Mouse (Mus musculus): ENCODE data around the gene Cts8. TPM values are rescaled to one million over a fixed set of nuclear protein-coding genes. Genes with fewer than 3 reads are reported as not detected.

The Cts8 gene
- not detected in 2 replicates for polyA plus RNA-seq (2012)

DNA sequence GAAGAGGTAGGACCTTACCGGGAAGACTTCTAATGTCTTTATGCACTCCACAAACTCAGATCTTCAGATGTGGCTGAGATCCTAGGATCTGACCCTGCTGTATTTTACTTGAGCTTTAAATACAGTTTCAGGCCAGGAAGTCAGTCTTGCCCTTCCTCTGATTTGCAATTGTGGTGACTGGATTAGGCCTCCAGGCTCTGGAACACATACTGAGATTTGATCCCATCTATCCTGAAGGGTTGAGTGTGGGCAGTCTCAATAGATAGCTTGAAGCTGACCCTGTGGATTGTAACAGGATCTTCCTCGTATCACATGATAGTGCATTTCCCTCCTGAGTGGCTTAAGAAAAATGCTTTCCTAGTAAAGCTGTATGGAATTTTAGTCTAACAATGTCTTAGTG lies at the start of gene Cts8:
Gene Cts8 (minus strand): TSS at position 101 of the 400 bp plus-strand sequence.
- H3K27me3 ChIP-seq (ENCODE audit: control insufficient read depth) = no peaks in the 10 kb centered on the region
- TF ChIP-seq TAL1 (IDR thresholded peaks at IDR 0.05; ENCODE audit: low read length) = no peak
- TF ChIP-seq GATA1 (IDR thresholded peaks at IDR 0.05; ENCODE audit: low read length) = no peak
- no peak within 1 kb of the TSS for H3K4me3 ChIP-seq (replicated peaks)

DNA sequence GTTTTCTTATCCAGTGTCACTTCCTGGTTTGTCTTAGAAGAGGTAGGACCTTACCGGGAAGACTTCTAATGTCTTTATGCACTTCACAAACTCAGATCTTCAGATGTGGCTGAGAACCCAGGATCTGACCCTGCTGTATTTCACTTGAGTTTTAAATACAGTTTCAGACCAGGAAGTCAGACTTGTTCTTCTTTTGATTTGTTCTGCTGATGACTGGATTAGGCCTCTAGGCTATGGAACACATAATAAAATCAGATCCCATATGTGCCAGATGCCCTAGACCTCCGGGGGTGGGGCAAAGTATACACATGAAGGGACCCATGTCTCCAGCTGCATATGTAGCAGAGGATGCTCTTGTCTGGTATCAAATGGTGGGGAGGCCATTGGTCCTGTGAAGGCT lies 33.6 kb upstream of the Cts8 start, which contains the start of gene Gm49398:
Gene Gm49398 (minus strand): TSS at position 101 of the 400 bp plus-strand sequence.
- Histone ChIP-seq H3K4me1 (ENCODE audit: control insufficient read depth) (no peaks in the 10 kb centered on the region), H3K4me3 (replicated peaks) (no peak within 1 kb of the TSS), H3K27me3 (ENCODE audit: control insufficient read depth) (no peaks in the 10 kb centered on the region), H3K9me3 (ENCODE audit: control insufficient read depth, low read length) (peaks cover 2% of the 10 kb centered on the region; the same call in 1 of the 2 replicates), H3K36me3 (ENCODE audit: control insufficient read depth) (no peaks in the 10 kb centered on the region)
- TF ChIP-seq GATA1 (IDR thresholded peaks at IDR 0.05; ENCODE audit: low read length) (no peak), TAL1 (IDR thresholded peaks at IDR 0.05; ENCODE audit: low read length) (no peak)

More for the DNA sequence above, at the start of gene Cts8:
- peaks cover 14% of the 10 kb centered on the region for H3K9me3 ChIP-seq (ENCODE audit: control insufficient read depth, low read length)
- no peaks in the 10 kb centered on the region for H3K36me3 ChIP-seq (ENCODE audit: control insufficient read depth)
- H3K4me1 ChIP-seq (ENCODE audit: control insufficient read depth) = no peaks in the 10 kb centered on the region

DNA sequence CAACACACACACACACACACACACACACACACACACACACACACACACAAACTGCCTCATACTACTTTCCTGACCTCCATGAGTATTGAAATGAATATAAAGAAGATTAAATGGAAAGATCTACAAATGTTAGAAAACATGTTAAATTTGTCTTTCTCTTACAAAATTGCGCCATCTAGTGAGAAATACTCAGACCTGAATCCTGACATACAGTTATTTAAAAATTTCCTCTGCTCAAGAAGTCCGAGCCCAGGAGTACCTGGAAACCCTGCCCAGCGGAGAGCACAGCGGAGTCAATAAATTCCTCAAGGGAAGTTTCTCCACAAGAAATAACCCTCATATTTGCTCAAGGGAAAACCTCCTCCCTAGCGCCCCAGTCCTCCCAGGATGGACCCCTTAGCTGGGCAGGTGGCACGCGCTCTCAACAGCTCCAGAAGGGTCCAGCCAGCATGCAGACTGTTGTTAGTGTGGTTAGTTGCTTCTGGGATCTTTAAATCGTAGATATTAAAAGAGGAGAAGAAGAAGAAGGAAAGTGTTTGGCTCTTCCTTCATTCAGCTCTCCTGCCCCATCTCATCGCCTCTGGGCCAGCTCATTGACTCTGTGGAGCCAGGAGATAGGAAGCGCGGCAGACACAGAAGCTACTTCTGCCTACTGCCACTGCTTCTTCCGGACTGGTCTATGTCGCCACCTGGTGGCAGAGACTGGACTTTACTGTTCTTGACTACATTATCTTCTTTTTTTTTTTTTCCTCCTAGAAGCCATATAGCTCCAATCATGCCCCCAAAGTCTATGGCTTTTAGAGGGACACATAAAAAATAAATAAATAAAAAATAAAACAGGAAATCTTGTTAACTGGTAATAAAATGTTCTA lies 13.8 kb downstream of the Cts8 start:
- no peaks in the 10 kb centered on the region for H3K9me3 ChIP-seq (ENCODE audit: control insufficient read depth, low read length)
- H3K4me1 ChIP-seq (ENCODE audit: control insufficient read depth) = no peaks in the 10 kb centered on the region
- H3K36me3 ChIP-seq (ENCODE audit: control insufficient read depth) = no peaks in the 10 kb centered on the region
- no peaks in the 10 kb centered on the region for H3K27me3 ChIP-seq (ENCODE audit: control insufficient read depth)
- no peak overlapping the region for H3K4me3 ChIP-seq (replicated peaks)
- TF ChIP-seq TAL1 (IDR thresholded peaks at IDR 0.05; ENCODE audit: low read length) (no peak), GATA1 (IDR thresholded peaks at IDR 0.05; ENCODE audit: low read length) (no peak)

DNA sequence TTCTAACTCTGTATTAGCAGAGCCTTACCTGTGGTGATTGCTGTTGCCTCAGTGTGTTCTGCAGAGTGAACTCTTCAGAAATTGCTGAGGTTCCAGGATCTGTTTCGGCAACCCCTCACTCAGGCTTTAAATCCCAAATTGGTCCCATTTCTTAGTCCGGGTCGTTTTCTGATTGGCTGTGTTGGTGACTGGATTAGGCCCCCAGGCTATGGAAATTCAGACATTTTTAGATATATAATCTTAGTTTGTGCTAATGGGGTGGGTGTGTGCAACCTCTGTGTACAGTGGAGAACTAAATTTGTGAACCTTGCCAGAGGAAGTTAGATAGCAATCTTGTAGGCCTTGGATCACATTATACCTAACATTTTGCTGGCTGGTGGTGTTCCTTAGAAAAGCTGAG lies 51.8 kb downstream of the Cts8 start, which contains the start of gene Cts6:
Gene Cts6 (minus strand): TSS at position 101 of the 400 bp plus-strand sequence.
- TF ChIP-seq TAL1 (IDR thresholded peaks at IDR 0.05; ENCODE audit: low read length) (no peak), GATA1 (IDR thresholded peaks at IDR 0.05; ENCODE audit: low read length) (no peak)
- H3K27me3 ChIP-seq (ENCODE audit: control insufficient read depth) = no peaks in the 10 kb centered on the region
- H3K9me3 ChIP-seq (ENCODE audit: control insufficient read depth, low read length) = peaks cover 5% of the 10 kb centered on the region; the same call in 1 of the 2 replicates
- H3K4me1 ChIP-seq (ENCODE audit: control insufficient read depth) = no peaks in the 10 kb centered on the region
- no peak within 1 kb of the TSS for H3K4me3 ChIP-seq (replicated peaks)
- H3K36me3 ChIP-seq (ENCODE audit: control insufficient read depth) = no peaks in the 10 kb centered on the region

Other genes starting within 250 kb of the Cts8 start
- not detected in 2 replicates for gene Ctsj, start 249.4 kb downstream of the Cts8 start, polyA plus RNA-seq (2012)
- not detected in 2 replicates for gene Ctsq, start 214.7 kb downstream of the Cts8 start, polyA plus RNA-seq (2012)
- not detected in 2 replicates for gene Ctsr, start 91.1 kb downstream of the Cts8 start, polyA plus RNA-seq (2012)
- gene Cts6, start 51.9 kb downstream of the Cts8 start, polyA plus RNA-seq (2012) = not detected in 2 replicates
- gene Gm49398, start 33.5 kb upstream of the Cts8 start, polyA plus RNA-seq (2012) = not detected in 2 replicates
- gene Cts7, start 102.8 kb upstream of the Cts8 start, polyA plus RNA-seq (2012) = not detected in 2 replicates